Mouse (Mus musculus) kidney, embryonic 14.5 days (tissue): ENCODE measurements around the gene D930020B18Rik. TPM values are rescaled to one million over a fixed set of nuclear protein-coding genes. Genes with fewer than 3 reads are reported as not detected.

Source experiments
- ATAC-seq: fragments of 200-750 bp; cut with Nextera tagmentation; 2 replicates; pipeline ENCODE4 v1.8.0; 2017; ENCODE audit warnings: moderate number of reproducible peaks, mild to moderate bottlenecking, moderate TSS enrichment, moderate library complexity; ENCODE audit not compliant: low FRiP score, low TSS enrichment
- H3K27ac ChIP-seq: fragments of 300-500 bp; sonication (generic); 2 replicates; pipeline ENCODE4 v1.5.1; 2014; ENCODE audit warnings: low read depth, mild to moderate bottlenecking, low read length, moderate library complexity, mixed read lengths
- H3K27me3 ChIP-seq: fragments of 300-500 bp; sonication (generic); 2 replicates; pipeline ENCODE4 v1.6.1; 2014; ENCODE audit warnings: mild to moderate bottlenecking, low read length; ENCODE audit not compliant: control insufficient read depth, insufficient read depth
- H3K36me3 ChIP-seq: fragments of 300-500 bp; sonication (generic); 2 replicates; pipeline ENCODE4 v1.6.1; 2014; ENCODE audit warnings: low read length, mixed read lengths; ENCODE audit not compliant: control insufficient read depth, insufficient read depth
- H3K4me1 ChIP-seq: fragments of 300-500 bp; sonication (generic); 2 replicates; pipeline ENCODE4 v1.6.1; 2014; ENCODE audit warnings: low read length, mixed read lengths; ENCODE audit not compliant: control insufficient read depth, insufficient read depth
- H3K4me2 ChIP-seq: fragments of 300-500 bp; sonication (generic); replicated peaks from 2 replicates; pipeline ENCODE4 v1.6.1; 2014; ENCODE audit warnings: low read depth, mild to moderate bottlenecking, low read length
- H3K4me3 ChIP-seq: fragments of 300-500 bp; sonication (generic); 2 replicates; pipeline ENCODE4 v1.5.1; 2014; ENCODE audit warnings: mild to moderate bottlenecking, low read length
- H3K9ac ChIP-seq: fragments of 300-500 bp; sonication (generic); 2 replicates; pipeline ENCODE4 v1.6.1; 2014; ENCODE audit warnings: low read depth, mild to moderate bottlenecking, low read length, moderate library complexity
- H3K9me3 ChIP-seq: fragments of 300-500 bp; sonication (generic); 2 replicates; pipeline ENCODE4 v1.6.1; 2016; ENCODE audit warnings: low read length; ENCODE audit not compliant: control insufficient read depth
- WGBS: fragments of 180-500 bp; shearing (Covaris S2); extraction: QIAGEN DNeasy Blood & Tissue Kit; methylation state at CpG from one replicate; pipeline ENCODE4 v1.1.7; 2014; 5-methylcytosine and 5-hydroxymethylcytosine counted together
- polyA plus RNA-seq: library from polyadenylated mRNA; unstranded; fragments of >200 nt; fragmentation: Nextera tagmentation; extraction: Ambion mirVana; gene quantifications from 2 replicates; pipeline ENCODE4 v1.2.1, GENCODE M21; 2014

Gene D930020B18Rik
- polyA plus RNA-seq, 1 experiment from 2014 or later = 0.50 TPM

DNA sequence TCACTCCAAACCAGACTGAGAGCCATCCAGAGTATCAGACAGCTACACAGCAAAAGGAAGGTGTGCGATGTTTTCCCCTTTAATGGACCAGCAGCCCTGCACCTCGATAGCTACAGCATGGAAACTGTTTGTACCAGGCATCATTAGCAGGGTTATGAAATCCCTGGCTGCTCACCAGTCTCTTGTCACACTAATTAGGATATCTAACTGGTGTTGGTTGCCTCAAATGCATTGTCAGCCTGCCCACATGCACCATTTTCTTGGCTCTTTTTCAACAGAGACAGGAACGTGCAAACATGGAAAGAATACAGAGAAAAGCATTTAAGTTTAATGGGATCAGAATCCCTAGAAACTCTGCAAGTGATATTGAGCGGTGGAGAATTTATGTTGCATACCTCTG is 14.5 kb downstream of the D930020B18Rik start:
- 87% methylated on average over 4 of the region's 4 CpGs for WGBS
- Histone ChIP-seq H3K9me3 (no peaks in the 10 kb centered on the region), H3K4me2 (no peak overlapping the region), H3K27ac (no peak overlapping the region), H3K36me3 (no peaks in the 10 kb centered on the region), H3K27me3 (no peaks in the 10 kb centered on the region), H3K4me3 (no peak overlapping the region), H3K4me1 (no peaks in the 10 kb centered on the region), H3K9ac (no peak overlapping the region)
- no peak for ATAC-seq

DNA sequence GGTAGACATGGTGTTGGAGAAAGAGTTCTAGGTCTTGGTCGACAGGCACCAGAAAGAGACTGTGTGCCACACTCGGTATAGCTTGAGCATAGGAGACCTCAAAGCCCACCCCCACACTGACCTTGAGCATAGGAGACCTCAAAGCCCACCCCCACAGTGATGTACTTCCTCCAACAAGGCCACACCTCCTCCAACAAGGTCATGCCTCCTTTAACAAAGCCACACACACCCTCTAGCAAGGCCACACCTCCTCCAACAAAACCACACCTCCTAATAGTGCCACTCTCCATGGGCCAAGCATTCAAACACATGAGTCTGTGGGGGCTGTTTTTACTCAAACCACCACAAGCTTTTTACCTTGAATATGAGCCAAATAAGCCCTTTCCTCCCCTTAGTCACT is 21.3 kb downstream of the D930020B18Rik start:
- Histone ChIP-seq H3K4me3 (no peak overlapping the region), H3K27me3 (no peaks in the 10 kb centered on the region), H3K36me3 (no peaks in the 10 kb centered on the region), H3K4me1 (no peaks in the 10 kb centered on the region), H3K27ac (no peak overlapping the region), H3K4me2 (no peak overlapping the region), H3K9me3 (no peaks in the 10 kb centered on the region), H3K9ac (no peak overlapping the region)
- ATAC-seq = no peak
- 95% methylated on average over 2 of the region's 2 CpGs for WGBS

DNA sequence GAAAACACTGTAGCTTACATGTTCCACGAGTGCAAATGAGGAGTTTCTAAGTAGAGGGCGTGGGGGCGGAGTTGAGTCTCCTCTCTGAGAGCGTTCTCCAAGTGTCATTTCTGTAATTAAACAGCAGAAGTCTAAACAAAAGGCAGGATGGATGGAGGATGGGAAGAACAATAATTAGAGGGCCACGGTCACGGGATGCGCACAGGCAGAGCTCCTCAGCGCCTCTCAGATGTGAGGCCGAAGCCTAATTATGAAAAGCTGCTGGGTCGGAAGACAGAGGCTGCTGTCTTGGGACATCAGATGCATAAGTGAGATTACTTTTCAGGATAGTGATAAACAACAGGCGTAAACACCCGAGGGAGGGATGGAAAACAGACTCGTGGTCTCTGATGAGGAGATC is 22.2 kb downstream of the D930020B18Rik start:
- H3K27me3 ChIP-seq = no peaks in the 10 kb centered on the region
- H3K27ac ChIP-seq = no peak overlapping the region
- H3K9me3 ChIP-seq = no peaks in the 10 kb centered on the region
- no peak overlapping the region for H3K4me2 ChIP-seq
- H3K36me3 ChIP-seq = no peaks in the 10 kb centered on the region
- H3K4me1 ChIP-seq = no peaks in the 10 kb centered on the region
- 46% methylated on average over 13 of the region's 13 CpGs for WGBS
- H3K9ac ChIP-seq = no peak overlapping the region
- H3K4me3 ChIP-seq = no peak overlapping the region
- no peak for ATAC-seq

DNA sequence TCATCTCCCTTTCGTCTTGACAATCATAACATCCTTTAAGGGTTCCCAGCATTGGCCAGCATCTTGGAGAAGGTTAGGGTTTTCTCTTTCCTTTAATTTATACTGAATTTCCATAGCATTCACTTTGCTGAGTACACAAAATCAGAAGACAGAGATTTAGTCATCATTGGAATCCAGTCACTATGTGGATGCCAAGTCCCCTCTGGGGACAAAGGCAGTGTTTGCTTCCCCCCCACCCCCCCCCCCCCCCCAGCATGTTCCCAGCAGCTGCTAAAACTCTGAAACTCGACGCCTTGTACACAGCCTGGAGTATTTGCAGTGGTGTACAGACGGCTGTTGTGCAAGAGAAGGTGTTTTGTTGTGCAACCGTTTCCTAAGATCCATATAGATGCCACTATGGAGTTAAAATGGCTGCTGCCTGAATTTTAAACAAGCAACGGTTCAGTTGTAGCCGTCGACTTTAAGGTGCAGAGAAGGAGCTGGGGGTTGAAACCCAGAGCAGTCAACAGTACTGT is 24.3 kb downstream of the D930020B18Rik start:
- H3K9ac ChIP-seq = no peak overlapping the region
- H3K4me2 ChIP-seq = no peak overlapping the region
- H3K27ac ChIP-seq = no peak overlapping the region
- H3K9me3 ChIP-seq = no peaks in the 10 kb centered on the region
- ATAC-seq = no peak
- H3K4me3 ChIP-seq = no peak overlapping the region
- no peaks in the 10 kb centered on the region for H3K27me3 ChIP-seq
- no peaks in the 10 kb centered on the region for H3K4me1 ChIP-seq
- H3K36me3 ChIP-seq = no peaks in the 10 kb centered on the region
- 73% methylated on average over 8 of the region's 8 CpGs for WGBS

DNA sequence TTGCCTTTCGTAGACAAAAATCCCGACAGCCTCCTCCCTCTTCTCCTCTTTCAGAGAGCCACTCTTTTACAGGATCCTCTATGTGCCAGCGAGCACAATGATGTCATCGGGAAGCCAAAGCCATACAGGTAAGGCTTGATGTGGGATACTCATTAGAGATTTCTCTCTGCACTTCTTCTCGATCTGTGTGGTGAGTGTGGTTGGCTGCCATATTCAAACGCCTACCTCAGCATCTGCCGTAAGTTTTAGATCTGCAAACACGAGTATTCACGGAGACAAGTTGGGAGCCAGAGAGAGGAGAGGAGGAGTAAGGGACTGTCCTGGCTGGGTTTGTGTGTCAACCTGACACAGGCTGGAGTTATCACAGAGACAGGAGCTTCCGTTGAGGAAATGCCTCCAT is 27.7 kb downstream of the D930020B18Rik start:
- Histone ChIP-seq H3K4me2 (no peak overlapping the region), H3K4me1 (no peaks in the 10 kb centered on the region), H3K36me3 (no peaks in the 10 kb centered on the region), H3K27ac (no peak overlapping the region), H3K9ac (no peak overlapping the region), H3K27me3 (no peaks in the 10 kb centered on the region), H3K4me3 (no peak overlapping the region), H3K9me3 (no peaks in the 10 kb centered on the region)
- ATAC-seq = no peak
- 83% methylated on average over 10 of the region's 10 CpGs for WGBS

DNA sequence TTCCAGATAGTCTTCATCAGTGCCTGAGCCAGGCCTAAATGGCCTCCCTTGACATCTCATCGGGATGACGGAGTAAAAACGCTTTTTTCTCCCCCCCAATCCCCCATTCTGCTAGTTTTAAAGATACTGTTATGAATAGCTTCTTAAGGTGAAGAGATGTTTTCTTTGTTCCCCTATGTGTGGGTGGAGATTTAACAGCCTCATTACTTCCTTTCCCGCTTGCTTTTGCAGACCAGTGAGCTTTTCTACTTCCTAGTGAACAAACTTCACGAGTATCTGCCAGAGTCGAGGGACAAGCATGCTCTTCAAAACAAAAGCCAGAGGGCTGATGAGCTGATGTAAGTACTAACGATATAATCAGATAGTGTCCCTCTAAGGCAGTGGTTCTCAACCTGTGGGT is 35.6 kb downstream of the D930020B18Rik start:
- ATAC-seq = no peak
- Histone ChIP-seq H3K9me3 (no peaks in the 10 kb centered on the region), H3K4me3 (no peak overlapping the region), H3K27ac (no peak overlapping the region), H3K4me2 (no peak overlapping the region), H3K9ac (no peak overlapping the region), H3K36me3 (no peaks in the 10 kb centered on the region), H3K27me3 (no peaks in the 10 kb centered on the region), H3K4me1 (no peaks in the 10 kb centered on the region)
- 40% methylated on average over 7 of the region's 7 CpGs for WGBS

DNA sequence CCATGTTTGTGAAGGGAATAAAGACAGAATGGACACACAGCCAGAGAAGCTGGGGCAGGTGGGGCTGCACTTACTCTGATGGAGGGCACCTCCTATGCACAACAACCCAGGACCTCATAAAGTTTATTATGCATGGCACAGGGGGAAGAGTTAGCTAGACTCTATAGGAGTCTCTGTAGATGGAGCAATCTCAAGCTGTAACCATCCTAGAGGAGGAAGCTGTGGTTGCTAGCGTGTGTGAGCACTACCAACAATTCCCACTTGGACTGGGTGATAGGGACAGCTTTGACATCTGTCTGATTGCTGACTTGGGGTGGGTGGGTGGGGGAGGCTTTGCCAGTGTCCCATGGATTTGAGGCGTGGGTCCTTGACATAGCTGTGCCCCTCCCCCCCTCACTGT is 39.5 kb downstream of the D930020B18Rik start:
- H3K27ac ChIP-seq = no peak overlapping the region
- no peaks in the 10 kb centered on the region for H3K27me3 ChIP-seq
- H3K4me2 ChIP-seq = no peak overlapping the region
- no peak overlapping the region for H3K4me3 ChIP-seq
- H3K36me3 ChIP-seq = no peaks in the 10 kb centered on the region
- no peaks in the 10 kb centered on the region for H3K4me1 ChIP-seq
- no peaks in the 10 kb centered on the region for H3K9me3 ChIP-seq
- ATAC-seq = no peak
- 84% methylated on average over 2 of the region's 2 CpGs for WGBS
- H3K9ac ChIP-seq = no peak overlapping the region

DNA sequence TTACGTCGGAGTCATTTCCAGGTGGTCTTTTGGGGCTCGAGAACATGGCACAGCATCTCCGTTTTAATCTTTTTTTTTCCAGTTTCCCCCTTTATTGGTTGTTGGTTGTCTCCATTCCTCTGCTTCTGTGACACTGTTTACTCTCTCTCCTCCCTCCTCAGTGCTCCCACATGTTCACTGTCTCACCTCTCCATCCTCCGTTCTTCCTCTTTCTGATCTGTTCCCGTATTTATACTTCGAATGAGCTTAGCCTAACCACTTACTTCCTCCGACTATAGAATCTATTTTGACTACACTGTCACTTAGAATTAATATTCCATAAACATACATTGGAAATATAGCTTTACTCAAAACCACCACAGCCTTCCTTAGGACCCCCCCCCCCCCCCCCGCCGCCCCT is 41.2 kb downstream of the D930020B18Rik start:
- no peak overlapping the region for H3K9ac ChIP-seq

DNA sequence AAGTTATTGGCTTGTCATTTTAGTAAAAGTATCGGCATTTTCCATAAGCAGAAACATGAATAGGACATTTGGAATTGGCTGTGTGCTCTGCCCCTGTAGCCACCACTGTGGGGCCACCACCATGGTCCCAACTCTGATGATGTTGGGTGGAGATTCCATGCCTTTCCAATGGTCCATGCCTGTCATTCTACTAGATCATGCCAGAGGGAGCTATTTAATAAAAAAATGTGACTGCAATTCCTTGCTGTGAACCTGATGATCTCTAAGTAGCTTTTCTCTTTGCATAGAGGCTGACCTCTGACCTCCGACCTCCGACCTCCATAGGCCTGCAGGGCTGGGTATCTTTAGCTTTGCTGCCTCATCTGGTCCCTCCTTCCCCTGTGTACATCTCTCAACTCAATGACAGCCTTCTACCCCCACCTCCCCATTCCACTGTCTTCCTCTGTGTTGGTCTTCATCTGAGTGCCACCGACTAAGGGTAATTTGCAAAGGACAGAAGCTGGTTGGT is 44.8 kb downstream of the D930020B18Rik start:
- H3K4me2 ChIP-seq = no peak overlapping the region
- H3K9ac ChIP-seq = no peak overlapping the region
- 83% methylated on average over 4 of the region's 4 CpGs for WGBS
- H3K27me3 ChIP-seq = no peaks in the 10 kb centered on the region
- no peak overlapping the region for H3K4me3 ChIP-seq
- H3K27ac ChIP-seq = no peak overlapping the region
- H3K9me3 ChIP-seq = no peaks in the 10 kb centered on the region
- no peak for ATAC-seq
- no peaks in the 10 kb centered on the region for H3K4me1 ChIP-seq
- H3K36me3 ChIP-seq = no peaks in the 10 kb centered on the region

More for the DNA sequence above, 41.2 kb downstream of the D930020B18Rik start:
- Histone ChIP-seq H3K9me3 (no peaks in the 10 kb centered on the region), H3K4me3 (no peak overlapping the region), H3K27me3 (no peaks in the 10 kb centered on the region), H3K36me3 (no peaks in the 10 kb centered on the region), H3K27ac (no peak overlapping the region), H3K4me2 (no peak overlapping the region), H3K4me1 (no peaks in the 10 kb centered on the region)
- WGBS = 96% methylated on average over 10 of the region's 10 CpGs
- ATAC-seq = no peak
